In the genomic region with DNA sequence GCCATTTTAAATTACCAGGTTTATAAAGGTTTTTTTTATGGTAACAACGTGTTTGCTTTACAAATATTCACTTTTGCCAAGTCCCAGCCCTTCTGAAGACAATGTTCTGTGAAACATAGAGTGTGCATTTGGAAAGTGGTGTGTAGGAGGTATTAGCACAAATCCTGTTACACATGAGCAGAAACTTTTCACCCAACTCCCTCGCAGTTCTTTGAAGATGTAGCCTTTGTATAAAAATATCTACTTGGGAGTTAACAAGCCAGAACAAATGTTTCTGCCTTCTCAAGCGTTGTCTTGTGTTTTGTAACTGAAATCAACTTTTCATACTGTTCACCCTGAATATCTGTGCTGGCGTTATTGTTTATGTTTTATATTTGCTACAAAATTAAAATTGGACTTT, we compare ENCODE assay signal across 26 mouse cellular contexts.
DNase-seq lines count a peak whose midpoint lies in the region; ATAC-seq lines count a peak whose summit lies in the region.
"Had no signal": no experiment of that assay in that cellular context is flagged by ENCODE, and none has a peak within 500 bp of the region (broad histone marks: within the 10 kb centered on the region; RNA-seq: fewer than 3 reads in every experiment).

No protein-coding gene starts in this region.

- H3K9ac ChIP-seq in kidney, embryonic 15.5 days: no peak overlapping the region
- H3K9ac ChIP-seq: forebrain, embryonic 15.5 days; heart, embryonic 13.5 days; liver, embryonic 13.5 days had no signal

- ATAC-seq in kidney, embryonic 15.5 days (replicated peaks; ENCODE audit: low FRiP score): peak; percentile 75
- ATAC-seq: forebrain, embryonic 15.5 days; hindbrain, postnatal 0 days; intestine, postnatal 0 days; midbrain, embryonic 16.5 days had no signal

- H3K36me3 ChIP-seq in kidney, embryonic 15.5 days: no peaks in the 10 kb centered on the region
- H3K36me3 ChIP-seq in limb, embryonic 10.5 days: no peaks in the 10 kb centered on the region
- H3K36me3 ChIP-seq: embryonic facial prominence, embryonic 10.5 days; forebrain, embryonic 15.5 days; heart, embryonic 13.5 days; liver, embryonic 13.5 days had no signal

- no peak for DNase-seq in kidney, postnatal 4 days
- DNase-seq in left cerebral cortex, adult 11 months (ENCODE audit: low spot score): peak; percentile 29
- no peak for DNase-seq in left cerebral cortex, postnatal 36 days (ENCODE audit: low spot score in 2 of 2)
- DNase-seq in right cerebral cortex, adult 2 months (ENCODE audit: low spot score in 2 of 2): peak; percentile 5 to 8
- no peak for DNase-seq in right cerebral cortex, postnatal 10 days (ENCODE audit: low spot score in 2 of 2)
- DNase-seq in limb, embryonic 10.5 days (ENCODE audit: low spot score): no peak
- DNase-seq: adrenal gland, postnatal 36 days; cerebellum, adult 11 months; cerebellum, postnatal 10 days; gastrocnemius, postnatal 36 days; heart, adult 2 months; heart, postnatal 14 days; kidney, postnatal 14 days; liver, embryonic 13.5 days; lung, adult 2 months; thymus, postnatal 25 days had no signal

- intact Hi-C loops in left cerebral cortex, postnatal 36 days (cut with DNase I): no loop called here

- H3K4me2 ChIP-seq in kidney, embryonic 15.5 days: no peak overlapping the region
- H3K4me2 ChIP-seq: forebrain, embryonic 15.5 days; heart, embryonic 13.5 days; liver, embryonic 13.5 days had no signal

- H3K27ac ChIP-seq in kidney, embryonic 15.5 days: no peak overlapping the region
- no peak overlapping the region for H3K27ac ChIP-seq in limb, embryonic 10.5 days
- H3K27ac ChIP-seq: embryonic facial prominence, embryonic 10.5 days; forebrain, embryonic 15.5 days; heart, adult 2 months; heart, embryonic 13.5 days; hindbrain, postnatal 0 days; liver, embryonic 13.5 days; macrophage; stomach, postnatal 0 days had no signal

- no peaks in the 10 kb centered on the region for H3K9me3 ChIP-seq in kidney, embryonic 15.5 days (replicated peaks)
- H3K9me3 ChIP-seq in limb, embryonic 10.5 days (replicated peaks): no peaks in the 10 kb centered on the region
- H3K9me3 ChIP-seq: embryonic facial prominence, embryonic 10.5 days; forebrain, embryonic 15.5 days; heart, embryonic 13.5 days; liver, embryonic 13.5 days had no signal

- no peak overlapping the region for H3K4me3 ChIP-seq in kidney, embryonic 15.5 days (replicated peaks)
- H3K4me3 ChIP-seq in limb, embryonic 10.5 days: no peak overlapping the region
- H3K4me3 ChIP-seq: embryonic facial prominence, embryonic 10.5 days; forebrain, embryonic 15.5 days; heart, adult 2 months; heart, embryonic 13.5 days; liver, embryonic 13.5 days had no signal

- H3K4me1 ChIP-seq in kidney, embryonic 15.5 days: 0 out of 2 replicates have a peak, but pooled peaks cover 4% of the 10 kb centered on the region
- no peaks in the 10 kb centered on the region for H3K4me1 ChIP-seq in limb, embryonic 10.5 days
- H3K4me1 ChIP-seq: embryonic facial prominence, embryonic 10.5 days; forebrain, embryonic 15.5 days; liver, embryonic 13.5 days had no signal

- WGBS in kidney, embryonic 15.5 days: 28% methylated on average over 4 of the region's 4 CpGs
- 83% methylated on average over 4 of the region's 4 CpGs for WGBS in limb, embryonic 10.5 days

- H3K27me3 ChIP-seq in kidney, embryonic 15.5 days: no peaks in the 10 kb centered on the region
- no peaks in the 10 kb centered on the region for H3K27me3 ChIP-seq in limb, embryonic 10.5 days (ENCODE audit: low read depth, poor library complexity, severe bottlenecking)
- H3K27me3 ChIP-seq: forebrain, embryonic 15.5 days; heart, embryonic 13.5 days; liver, embryonic 13.5 days; Patski had no signal

Comparison
In these comparisons a context has a peak if more than half of its experiments do, and no peak if none do; other contexts are left out.
1. DNase-seq: peak in left cerebral cortex, adult 11 months (single experiment) and right cerebral cortex, adult 2 months (2 of 2); none in kidney, postnatal 4 days (0 of 2), left cerebral cortex, postnatal 36 days (0 of 2), right cerebral cortex, postnatal 10 days (0 of 2) and limb, embryonic 10.5 days (single experiment).